Comparison of ENCODE assay signal across 11 mouse cellular contexts in genomic region chr11:22387472-22388098, GRCm38 (mm10). TPM values are rescaled to one million over a fixed set of nuclear protein-coding genes. Genes with fewer than 3 reads are reported as not detected.
DNase-seq lines count a peak whose midpoint lies in the region; ATAC-seq and TF ChIP-seq lines count a peak whose summit lies in the region.
"Had no signal": no experiment of that assay in that cellular context is flagged by ENCODE, and none has a peak within 500 bp of the region (broad histone marks: within the 10 kb centered on the region; RNA-seq: fewer than 3 reads in every experiment).

No protein-coding gene starts in this region.

- DNase-seq in ovary, postnatal 36 days (ENCODE audit: low spot score), result peak; percentile 17
- no peak for DNase-seq in ovary, adult 18-20 months (ENCODE audit: low spot score)
- peak; percentile 77 for DNase-seq in gastrocnemius, adult 2 months
- peak; percentile 37 for DNase-seq in heart, postnatal 25 days (ENCODE audit: low spot score)
- no peak for DNase-seq in spleen, postnatal 4 days (ENCODE audit: low spot score in 2 of 2)
- DNase-seq in layer of hippocampus, adult 9-11 months, result no peak
- DNase-seq: right cerebral cortex, postnatal 25 days had no signal

- ATAC-seq in granulocyte monocyte progenitor cell, adult 5-6 weeks (replicated peaks; ENCODE audit: poor library complexity, severe bottlenecking), result no peak
- ATAC-seq: inflammation-experienced regulatory T-cells, adult 6 months had no signal

- H3K4me3 ChIP-seq in gastrocnemius, adult 2 months, result no peak overlapping the region
- H3K4me3 ChIP-seq: embryonic facial prominence, embryonic 12.5 days; neural tube, embryonic 12.5 days had no signal

- no peak for TF ChIP-seq CTCF in gastrocnemius, adult 2 months (IDR thresholded peaks at IDR 0.05)

- no peak overlapping the region; the same call in 1 of the 2 replicates for H3K27ac ChIP-seq in gastrocnemius, adult 2 months
- H3K27ac ChIP-seq: embryonic facial prominence, embryonic 12.5 days; neural tube, embryonic 12.5 days had no signal

- intact Hi-C loops in gastrocnemius, adult 2 months (cut with DNase I), result no loop called here
- intact Hi-C loops in heart, postnatal 25 days (cut with DNase I), result no loop called here

RNA-seq across cellular contexts. Expression of gene Ehbp1, which starts 45.5 kb away (rescaled TPM):
- total RNA-seq in gastrocnemius, adult 2 months (2021), result 10 to 100 TPM; 15.2 to 15.9 TPM
- 100 to 1,000 TPM; 119 to 122 TPM for total RNA-seq in heart, postnatal 25 days (2021)
- 4.4 and 9.1 TPM in 2 replicates for total RNA-seq in granulocyte monocyte progenitor cell, adult 5-6 weeks (2014; fragmentation: Nextera tagmentation)
- total RNA-seq in granulocyte monocyte progenitor cell, adult 5-6 weeks (2017), result 2.6 and 2.8 TPM in 2 replicates

Comparison
In these comparisons a context has a peak if more than half of its experiments do, and no peak if none do; other contexts are left out.
1. DNase-seq: peak in ovary, postnatal 36 days (single experiment), gastrocnemius, adult 2 months (single experiment) and heart, postnatal 25 days (single experiment); none in ovary, adult 18-20 months (single experiment), spleen, postnatal 4 days (0 of 2) and layer of hippocampus, adult 9-11 months (single experiment).
2. RNA of gene Ehbp1, which starts 45.5 kb away (total RNA-seq): 119 to 122 TPM in heart, postnatal 25 days; 15.2 to 15.9 TPM in gastrocnemius, adult 2 months and 2.6 to 9.1 TPM in granulocyte monocyte progenitor cell, adult 5-6 weeks; every median in the first group is over 4 times any median in the second.